Mouse (Mus musculus) B cell, adult 62 days (primary cell): Measurements from ENCODE around the gene Kcnip2. TPM values are rescaled to one million over a fixed set of nuclear protein-coding genes. Genes with fewer than 3 reads are reported as not detected.

Experiments
- total RNA-seq: library from RNA; stranded (reverse); gene quantifications from 4 replicates; pipeline ENCODE4 v1.2.4, GENCODE M21; 2023

Kcnip2 gene
- 0.89 to 2.4 TPM (median 1.5 TPM) in 4 replicates for total RNA-seq

GRCm38 (mm10) chr19:45815831-45816405 is at the start of gene Kcnip2:
Gene Kcnip2, minus strand, starts transcription at chr19:45816061.

GRCm38 (mm10) chr19:45783181-45783932 is 32.5 kb downstream of the Kcnip2 start, which contains the start of gene Mgea5:
Gene Mgea5, minus strand, starts transcription at chr19:45783837.

DNA sequence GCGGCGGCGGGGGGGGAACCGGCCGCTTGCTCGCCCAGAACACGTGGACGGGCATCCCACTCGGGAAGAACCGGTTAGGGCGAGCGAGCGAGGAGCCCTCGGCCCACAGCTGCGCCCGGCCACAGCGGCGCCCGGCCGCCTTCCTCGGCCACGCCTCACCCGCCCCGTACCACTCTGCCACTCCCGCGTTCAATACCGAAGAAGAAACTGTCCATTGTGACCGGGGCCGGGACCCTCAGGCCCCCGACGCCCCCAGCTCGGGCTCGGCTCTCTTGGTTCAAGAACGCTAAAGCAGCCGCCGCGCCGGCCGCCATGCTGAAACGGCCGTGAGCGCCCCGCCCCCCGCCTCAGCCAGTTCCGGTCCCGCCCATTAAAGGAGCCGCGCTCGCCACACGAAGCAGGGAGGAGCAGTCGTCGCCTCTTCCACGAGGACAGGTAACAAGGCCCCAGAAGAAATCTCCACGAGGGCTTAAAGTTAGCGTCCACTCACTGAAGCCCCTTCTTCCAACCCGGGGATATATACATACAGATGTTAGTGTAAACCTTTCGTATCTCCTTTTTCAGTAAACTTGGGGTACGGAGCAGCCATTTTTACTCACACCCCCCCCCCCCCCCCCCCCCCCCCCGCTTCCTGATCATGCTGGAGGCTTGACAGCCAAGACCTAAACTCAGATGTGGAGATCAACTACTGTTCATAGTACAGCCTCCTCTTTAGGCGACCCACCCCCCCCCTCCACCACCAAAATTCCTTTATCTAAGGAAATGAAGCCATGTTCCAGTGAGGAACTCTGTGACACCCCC is 66.4 kb downstream of the Kcnip2 start, which contains the start of gene Npm3:
Npm3 (minus strand) TSS at position 349 of the 801 bp plus-strand sequence.

GRCm38 (mm10) chr19:45742218-45742983 is 73.5 kb downstream of the Kcnip2 start, which contains the start of gene Fgf8:
Gene Fgf8, minus strand, starts transcription at chr19:45742915.

Other genes starting within 250 kb of the Kcnip2 start
- 40.9 to 64.4 TPM (median 57.0 TPM) in 4 replicates for gene Fbxw4, start 155.7 kb downstream of the Kcnip2 start, total RNA-seq
- gene Fgf8, start 73.1 kb downstream of the Kcnip2 start, total RNA-seq, result not detected in 4 replicates
- gene Npm3, start 66.5 kb downstream of the Kcnip2 start, total RNA-seq, result 30.2 to 35.3 TPM (median 33.2 TPM) in 4 replicates
- 210 to 226 TPM (median 215 TPM) in 4 replicates for gene Mgea5, start 32.2 kb downstream of the Kcnip2 start, total RNA-seq
- gene Armh3, start 182.4 kb upstream of the Kcnip2 start, total RNA-seq, result 27.1 to 31.1 TPM (median 29.8 TPM) in 4 replicates
- gene Hps6, start 187.4 kb upstream of the Kcnip2 start, total RNA-seq, result 5.9 to 8.8 TPM (median 6.8 TPM) in 4 replicates
- gene Pprc1, start 228.8 kb upstream of the Kcnip2 start, total RNA-seq, result 73.8 to 83.0 TPM (median 79.6 TPM) in 4 replicates
- gene Ldb1, start 229.2 kb upstream of the Kcnip2 start, total RNA-seq, result 226 to 244 TPM (median 231 TPM) in 4 replicates